20 mouse cellular contexts compared by ENCODE assay signal in the genomic region with DNA sequence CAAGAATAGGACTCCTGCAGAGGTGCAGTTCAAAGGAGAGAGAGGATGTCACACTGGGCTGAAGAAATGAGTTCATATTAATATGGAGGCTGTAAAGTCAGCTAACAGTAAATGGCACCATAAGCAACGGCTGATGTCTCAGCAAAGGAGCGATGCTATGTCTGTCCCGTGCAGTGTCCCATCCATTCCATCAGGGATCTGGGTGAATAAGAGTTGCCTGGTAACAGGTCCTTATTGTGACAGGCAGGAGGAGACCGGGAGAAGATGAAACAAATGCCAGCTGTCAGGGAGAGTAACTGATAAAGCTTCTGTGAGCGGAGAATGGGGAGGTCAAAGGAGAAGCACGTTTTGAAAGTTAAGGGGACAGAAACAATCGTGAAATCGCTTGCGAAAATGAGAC.
A peak's percentile ranks its signal among the peaks of the same experiment; 100 is the strongest.
DNase-seq lines count a peak whose midpoint lies in the region; ATAC-seq and TF ChIP-seq lines count a peak whose summit lies in the region.
"Had no signal": no experiment of that assay in that cellular context is flagged by ENCODE, and none has a peak within 500 bp of the region (broad histone marks: within the 10 kb centered on the region; RNA-seq: fewer than 3 reads in every experiment).

No protein-coding gene starts in this region.

- no peaks in the 10 kb centered on the region for H3K9me3 ChIP-seq in hindbrain, embryonic 10.5 days
- no peaks in the 10 kb centered on the region for H3K9me3 ChIP-seq in midbrain, postnatal 0 days (ENCODE audit: low read length)
- H3K9me3 ChIP-seq: embryonic facial prominence, embryonic 13.5 days; heart, embryonic 10.5 days; intestine, embryonic 15.5 days; limb, embryonic 10.5 days; liver, embryonic 12.5 days had no signal

- WGBS in hindbrain, embryonic 10.5 days: 30% methylated on average over 9 of the region's 9 CpGs
- WGBS in midbrain, postnatal 0 days: 19% methylated on average over 9 of the region's 9 CpGs

- H3K27ac ChIP-seq in hindbrain, embryonic 10.5 days: no peak overlapping the region
- no peak overlapping the region for H3K27ac ChIP-seq in midbrain, postnatal 0 days (ENCODE audit: low read depth, low read length)
- H3K27ac ChIP-seq: embryonic facial prominence, embryonic 13.5 days; heart, embryonic 10.5 days; intestine, embryonic 15.5 days; kidney, postnatal 0 days; layer of hippocampus, adult 2 months; limb, embryonic 10.5 days; liver, embryonic 12.5 days had no signal

- H3K4me3 ChIP-seq in hindbrain, embryonic 10.5 days: no peak overlapping the region
- H3K4me3 ChIP-seq in midbrain, postnatal 0 days (ENCODE audit: low read depth, low read length): no peak overlapping the region
- H3K4me3 ChIP-seq: embryonic facial prominence, embryonic 13.5 days; heart, embryonic 10.5 days; intestine, embryonic 15.5 days; layer of hippocampus, adult 2 months; limb, embryonic 10.5 days; liver, embryonic 12.5 days; myocyte had no signal

- no peak for ATAC-seq in midbrain, postnatal 0 days (ENCODE audit: low FRiP score)
- ATAC-seq: intestine, embryonic 15.5 days; liver, embryonic 12.5 days had no signal

- TF ChIP-seq CTCF in midbrain, postnatal 0 days (IDR thresholded peaks at IDR 0.05): no peak

- no peaks in the 10 kb centered on the region for H3K36me3 ChIP-seq in hindbrain, embryonic 10.5 days
- H3K36me3 ChIP-seq in midbrain, postnatal 0 days (ENCODE audit: insufficient read depth, low read length): no peaks in the 10 kb centered on the region
- H3K36me3 ChIP-seq: embryonic facial prominence, embryonic 13.5 days; heart, embryonic 10.5 days; intestine, embryonic 15.5 days; limb, embryonic 10.5 days; liver, embryonic 12.5 days had no signal

- peak; percentile 41 for DNase-seq in embryo, embryonic 10.5 days (ENCODE audit: low spot score)
- peak; percentile 38 for DNase-seq in hindbrain, embryonic 10.5 days (ENCODE audit: low spot score)
- peak; percentile 34 for DNase-seq in mesoderm, embryonic 11.5 days (ENCODE audit: low read depth, low spot score)
- peak; percentile 2 for DNase-seq in midbrain, postnatal 0 days (ENCODE audit: low spot score)
- no peak for DNase-seq in testis, postnatal 10 days (ENCODE audit: low spot score)
- no peak for DNase-seq in urinary bladder, adult 18-20 months (ENCODE audit: low spot score in 2 of 2)
- DNase-seq in frontal cortex, adult 2 months (ENCODE audit: extremely low spot score in 1 of 2, low spot score in 1 of 2): no peak
- DNase-seq: cerebellum, postnatal 14 days; gastrocnemius, postnatal 36 days; heart, postnatal 10 days; right cerebral cortex, postnatal 14 days; thymus, postnatal 25 days had no signal

- no peaks in the 10 kb centered on the region for H3K27me3 ChIP-seq in hindbrain, embryonic 10.5 days (ENCODE audit: insufficient read depth, poor library complexity, severe bottlenecking)
- H3K27me3 ChIP-seq in midbrain, postnatal 0 days (ENCODE audit: insufficient read depth, low read length): no peaks in the 10 kb centered on the region
- H3K27me3 ChIP-seq: embryonic facial prominence, embryonic 13.5 days; intestine, embryonic 15.5 days; liver, embryonic 12.5 days had no signal

- H3K9ac ChIP-seq in midbrain, postnatal 0 days (replicated peaks; ENCODE audit: low read length, poor library complexity, severe bottlenecking): no peak overlapping the region
- H3K9ac ChIP-seq: embryonic facial prominence, embryonic 13.5 days; intestine, embryonic 15.5 days; liver, embryonic 12.5 days had no signal

- H3K4me2 ChIP-seq in midbrain, postnatal 0 days (ENCODE audit: low read depth, low read length, poor library complexity, severe bottlenecking): no peak overlapping the region
- H3K4me2 ChIP-seq: embryonic facial prominence, embryonic 13.5 days; intestine, embryonic 15.5 days; liver, embryonic 12.5 days had no signal

- peaks cover 13% of the 10 kb centered on the region for H3K4me1 ChIP-seq in hindbrain, embryonic 10.5 days (replicated peaks)
- no peaks in the 10 kb centered on the region for H3K4me1 ChIP-seq in midbrain, postnatal 0 days (ENCODE audit: insufficient read depth, low read length)
- H3K4me1 ChIP-seq: embryonic facial prominence, embryonic 13.5 days; heart, embryonic 10.5 days; intestine, embryonic 15.5 days; limb, embryonic 10.5 days; liver, embryonic 12.5 days had no signal

Comparison
In these comparisons a context has a peak if more than half of its experiments do, and no peak if none do; other contexts are left out.
1. DNase-seq: peak in embryo, embryonic 10.5 days (single experiment), hindbrain, embryonic 10.5 days (single experiment), mesoderm, embryonic 11.5 days (single experiment) and midbrain, postnatal 0 days (single experiment); none in testis, postnatal 10 days (single experiment), urinary bladder, adult 18-20 months (0 of 2) and frontal cortex, adult 2 months (0 of 2).